ENCODE assay signal across 14 mouse cellular contexts in the genomic region with DNA sequence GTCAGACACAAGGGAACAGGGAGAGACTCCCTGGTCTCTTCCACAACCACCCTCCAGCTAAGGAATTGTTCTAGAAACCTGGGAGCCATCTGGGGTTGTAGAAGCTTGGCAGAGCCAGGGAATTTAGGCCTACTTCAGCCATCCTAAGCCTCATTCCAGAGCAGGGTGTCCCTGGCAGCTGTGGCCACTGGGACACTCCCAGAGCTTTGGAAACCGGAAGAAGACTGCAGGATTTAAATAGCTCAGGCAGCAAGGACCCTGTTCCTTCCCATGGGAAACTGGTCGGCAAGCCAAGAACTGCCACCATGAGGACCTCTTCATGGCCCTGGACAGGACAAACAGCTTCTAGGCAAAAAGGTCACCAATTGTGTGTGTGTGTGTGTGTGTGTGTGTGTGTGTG.
DNase-seq lines count a peak whose midpoint lies in the region; ATAC-seq lines count a peak whose summit lies in the region.
"Had no signal": no experiment of that assay in that cellular context is flagged by ENCODE, and none has a peak within 500 bp of the region (broad histone marks: within the 10 kb centered on the region; RNA-seq: fewer than 3 reads in every experiment).

No protein-coding gene starts in this region.

- DNase-seq in heart, adult 18-20 months, result peak; percentile 47 to 72
- no peak for DNase-seq in heart, embryonic 10.5 days (ENCODE audit: low spot score)
- peak; percentile 46 for DNase-seq in heart, postnatal 4 days
- DNase-seq in lung, postnatal 14 days, result peak; percentile 20
- DNase-seq in thymus, adult 18-20 months, result no peak
- DNase-seq in testis, postnatal 14 days (ENCODE audit: low spot score), result no peak
- no peak for DNase-seq in layer of hippocampus, adult 8-10 months (ENCODE audit: low spot score in 2 of 2)
- DNase-seq: cerebellum, postnatal 14 days had no signal

- no peaks in the 10 kb centered on the region for H3K36me3 ChIP-seq in heart, embryonic 11.5 days (ENCODE audit: control insufficient read depth, insufficient read depth, low read length)
- no peaks in the 10 kb centered on the region for H3K36me3 ChIP-seq in heart, embryonic 10.5 days
- H3K36me3 ChIP-seq: limb, embryonic 10.5 days; midbrain, embryonic 10.5 days had no signal

- H3K9ac ChIP-seq in heart, embryonic 11.5 days (ENCODE audit: low read depth, low read length), result no peak overlapping the region
- H3K9ac ChIP-seq: forebrain, embryonic 13.5 days; liver, embryonic 14.5 days had no signal

- WGBS in heart, embryonic 11.5 days (ENCODE audit: insufficient replicate concordance), result 42% methylated on average over 2 of the region's 2 CpGs
- WGBS in heart, embryonic 10.5 days, result 50% methylated on average over 2 of the region's 2 CpGs

- H3K9me3 ChIP-seq in heart, embryonic 11.5 days (replicated peaks; ENCODE audit: control insufficient read depth, low read length), result no peaks in the 10 kb centered on the region
- H3K9me3 ChIP-seq in heart, embryonic 10.5 days, result no peaks in the 10 kb centered on the region
- H3K9me3 ChIP-seq: forebrain, embryonic 13.5 days; limb, embryonic 10.5 days; midbrain, embryonic 10.5 days had no signal

- H3K27me3 ChIP-seq in heart, embryonic 11.5 days (ENCODE audit: control insufficient read depth, insufficient read depth, low read length), result peaks cover 10% of the 10 kb centered on the region
- H3K27me3 ChIP-seq in heart, embryonic 10.5 days (ENCODE audit: insufficient read depth, poor library complexity, severe bottlenecking), result peaks cover 63% of the 10 kb centered on the region

- no peaks in the 10 kb centered on the region for H3K4me1 ChIP-seq in heart, embryonic 11.5 days (ENCODE audit: control insufficient read depth, insufficient read depth, low read length)
- H3K4me1 ChIP-seq in heart, embryonic 10.5 days, result no peaks in the 10 kb centered on the region; the same call in 1 of the 2 replicates
- H3K4me1 ChIP-seq: forebrain, embryonic 13.5 days; limb, embryonic 10.5 days; midbrain, embryonic 10.5 days had no signal

- H3K27ac ChIP-seq in heart, embryonic 11.5 days (ENCODE audit: low read depth, low read length), result no peak overlapping the region
- 0 out of 2 replicates have a peak overlapping the region, but pooled peaks have one; percentile 8 for H3K27ac ChIP-seq in heart, embryonic 10.5 days
- H3K27ac ChIP-seq: forebrain, embryonic 13.5 days; limb, embryonic 10.5 days; liver, embryonic 14.5 days; midbrain, embryonic 10.5 days had no signal

- H3K4me2 ChIP-seq in heart, embryonic 11.5 days, result no peak overlapping the region
- H3K4me2 ChIP-seq: forebrain, embryonic 13.5 days had no signal

- H3K4me3 ChIP-seq in heart, embryonic 11.5 days (ENCODE audit: low read depth, low read length), result no peak overlapping the region
- H3K4me3 ChIP-seq in heart, embryonic 10.5 days, result no peak overlapping the region
- H3K4me3 ChIP-seq: forebrain, embryonic 13.5 days; limb, embryonic 10.5 days; midbrain, embryonic 10.5 days had no signal

- ATAC-seq in heart, embryonic 11.5 days (replicated peaks; ENCODE audit: insufficient number of reproducible peaks, low FRiP score, low TSS enrichment), result no peak
- ATAC-seq: forebrain, embryonic 13.5 days; intestine, embryonic 16.5 days had no signal

Comparison
In these comparisons a context has a peak if more than half of its experiments do, and no peak if none do; other contexts are left out.
1. DNase-seq: peak in heart, adult 18-20 months (2 of 2), heart, postnatal 4 days (single experiment) and lung, postnatal 14 days (single experiment); none in heart, embryonic 10.5 days (single experiment), thymus, adult 18-20 months (0 of 2), testis, postnatal 14 days (single experiment) and layer of hippocampus, adult 8-10 months (0 of 2).